Comparison of ENCODE assay signal across 8 mouse cellular contexts in genomic region chrX:100730266-100730665, GRCm38 (mm10). TPM values are rescaled to one million over a fixed set of nuclear protein-coding genes. Genes with fewer than 3 reads are reported as not detected.
DNase-seq lines count a peak whose midpoint lies in the region; ATAC-seq and TF ChIP-seq lines count a peak whose summit lies in the region.

No protein-coding gene starts in this region.

- peak; percentile 17; the same call in 1 of the 2 replicates for ATAC-seq in lung, postnatal 0 days
- ATAC-seq in limb, embryonic 12.5 days (ENCODE audit: insufficient number of reproducible peaks, insufficient read depth, low FRiP score, low TSS enrichment, low read depth), result no peak
- ATAC-seq in stomach, embryonic 15.5 days (ENCODE audit: insufficient read depth, low FRiP score, low read depth), result no peak

- H3K36me3 ChIP-seq in heart, embryonic 10.5 days, result peaks cover 20% of the 10 kb centered on the region; the same call in 1 of the 2 replicates
- no peaks in the 10 kb centered on the region for H3K36me3 ChIP-seq in lung, postnatal 0 days (ENCODE audit: insufficient read depth, low read length)
- peaks cover 18% of the 10 kb centered on the region for H3K36me3 ChIP-seq in limb, embryonic 12.5 days
- no peaks in the 10 kb centered on the region for H3K36me3 ChIP-seq in stomach, embryonic 15.5 days

- peaks cover 8% of the 10 kb centered on the region; the same call in 1 of the 2 replicates for H3K4me1 ChIP-seq in heart, embryonic 10.5 days
- no peaks in the 10 kb centered on the region for H3K4me1 ChIP-seq in lung, postnatal 0 days (ENCODE audit: insufficient read depth, low read depth, low read length)
- no peaks in the 10 kb centered on the region for H3K4me1 ChIP-seq in limb, embryonic 12.5 days (replicated peaks)
- H3K4me1 ChIP-seq in stomach, embryonic 15.5 days, result no peaks in the 10 kb centered on the region

- 40% methylated on average over 8 of the region's 8 CpGs for WGBS in heart, embryonic 10.5 days
- WGBS in lung, postnatal 0 days, result 19% methylated on average over 6 of the region's 8 CpGs
- 39% methylated on average over 8 of the region's 8 CpGs for WGBS in limb, embryonic 12.5 days
- 39% methylated on average over 8 of the region's 8 CpGs for WGBS in stomach, embryonic 15.5 days

- peak overlapping the region; percentile 40 for H3K4me3 ChIP-seq in heart, embryonic 10.5 days
- peak overlapping the region; percentile 5; the same call in 1 of the 2 replicates for H3K4me3 ChIP-seq in lung, postnatal 0 days (ENCODE audit: low read depth, low read length)
- H3K4me3 ChIP-seq in limb, embryonic 12.5 days (replicated peaks), result peak overlapping the region; percentile 12
- peak overlapping the region; percentile 14; the same call in 1 of the 2 replicates for H3K4me3 ChIP-seq in stomach, embryonic 15.5 days (replicated peaks)

- H3K9me3 ChIP-seq in heart, embryonic 10.5 days, result no peaks in the 10 kb centered on the region
- H3K9me3 ChIP-seq in lung, postnatal 0 days (ENCODE audit: low read length), result no peaks in the 10 kb centered on the region
- no peaks in the 10 kb centered on the region for H3K9me3 ChIP-seq in limb, embryonic 12.5 days
- no peaks in the 10 kb centered on the region for H3K9me3 ChIP-seq in stomach, embryonic 15.5 days

- H3K27ac ChIP-seq in heart, embryonic 10.5 days, result no peak overlapping the region
- H3K27ac ChIP-seq in lung, postnatal 0 days (ENCODE audit: low read length), result no peak overlapping the region
- H3K27ac ChIP-seq in limb, embryonic 12.5 days, result no peak overlapping the region
- H3K27ac ChIP-seq in stomach, embryonic 15.5 days, result no peak overlapping the region

- TF ChIP-seq EP300 in lung, postnatal 0 days (IDR thresholded peaks at IDR 0.05), result no peak

- no peak for DNase-seq in heart, embryonic 10.5 days (ENCODE audit: low spot score)
- no peak for DNase-seq in heart, postnatal 10 days
- DNase-seq in lung, postnatal 0 days (ENCODE audit: low spot score), result no peak
- DNase-seq in lung, postnatal 4 days, result no peak
- no peak for DNase-seq in urinary bladder, postnatal 10 days (ENCODE audit: low spot score)
- DNase-seq in left cerebral cortex, adult 11 months (ENCODE audit: low spot score), result no peak

- no peak for TF ChIP-seq CTCF in lung, postnatal 0 days (IDR thresholded peaks at IDR 0.05)

- H3K27me3 ChIP-seq in heart, embryonic 10.5 days (ENCODE audit: insufficient read depth, poor library complexity, severe bottlenecking), result peaks cover 58% of the 10 kb centered on the region
- H3K27me3 ChIP-seq in lung, postnatal 0 days (replicated peaks; ENCODE audit: insufficient read depth, low read length), result 0 out of 2 replicates have a peak, but pooled peaks cover 7% of the 10 kb centered on the region
- peaks cover 66% of the 10 kb centered on the region for H3K27me3 ChIP-seq in limb, embryonic 12.5 days
- 0 out of 2 replicates have a peak, but pooled peaks cover 2% of the 10 kb centered on the region for H3K27me3 ChIP-seq in stomach, embryonic 15.5 days (replicated peaks)

- intact Hi-C loops in heart, postnatal 10 days (cut with DNase I), result loop anchor here (10.0 kb wide), 2 partner anchors 105 to 205 kb away; partner anchors contain the start of genes Dgat2l6, Kif4 and Pdzd11

- peak overlapping the region; percentile 36 for H3K4me2 ChIP-seq in lung, postnatal 0 days (replicated peaks; ENCODE audit: low read depth, low read length)
- H3K4me2 ChIP-seq in limb, embryonic 12.5 days, result peak overlapping the region; percentile 50
- peak overlapping the region; percentile 37 for H3K4me2 ChIP-seq in stomach, embryonic 15.5 days

- no peak overlapping the region for H3K9ac ChIP-seq in lung, postnatal 0 days (replicated peaks; ENCODE audit: low read depth)
- H3K9ac ChIP-seq in limb, embryonic 12.5 days (replicated peaks), result no peak overlapping the region
- no peak overlapping the region for H3K9ac ChIP-seq in stomach, embryonic 15.5 days

RNA-seq across cellular contexts. Expression of gene Gdpd2, which starts 0.6 kb away (rescaled TPM):
- 0.34 and 0.88 TPM in 2 replicates for polyA plus RNA-seq in heart, embryonic 10.5 days (2016; fragmentation: Nextera tagmentation; extraction: Ambion mirVana)
- total RNA-seq in heart, postnatal 10 days (2021), result under 1 TPM in 1 of 2 experiments, not detected in 1; 0.55 TPM
- 23.2 and 42.0 TPM in 2 replicates for polyA plus RNA-seq in lung, postnatal 0 days (2015; fragmentation: Nextera tagmentation; extraction: Ambion mirVana)
- 1.7 and 1.9 TPM in 2 replicates for polyA plus RNA-seq in limb, embryonic 12.5 days (2016; fragmentation: Nextera tagmentation; extraction: Ambion mirVana)
- polyA plus RNA-seq in stomach, embryonic 15.5 days (2015; fragmentation: Nextera tagmentation; extraction: Ambion mirVana), result 7.0 and 7.8 TPM in 2 replicates

RNA-seq across cellular contexts. Expression of gene Dlg3, which starts 37.3 kb away (rescaled TPM):
- polyA plus RNA-seq in heart, embryonic 10.5 days (2016; fragmentation: Nextera tagmentation; extraction: Ambion mirVana), result 3.4 and 8.5 TPM in 2 replicates
- 1 to 10 TPM; 4.5 to 5.6 TPM for total RNA-seq in heart, postnatal 10 days (2021)
- 1.8 TPM in 2 replicates for polyA plus RNA-seq in lung, postnatal 0 days (2015; fragmentation: Nextera tagmentation; extraction: Ambion mirVana)
- 15.7 and 17.6 TPM in 2 replicates for polyA plus RNA-seq in limb, embryonic 12.5 days (2016; fragmentation: Nextera tagmentation; extraction: Ambion mirVana)
- polyA plus RNA-seq in stomach, embryonic 15.5 days (2015; fragmentation: Nextera tagmentation; extraction: Ambion mirVana), result 3.0 and 3.8 TPM in 2 replicates
